Mouse (Mus musculus) heart, postnatal 14 days (tissue): ENCODE data around the gene Ppp1r9b. TPM values are rescaled to one million over a fixed set of nuclear protein-coding genes. Genes with fewer than 3 reads are reported as not detected.

Source experiments
- DNase-seq, 2 experiments: peaks; one replicate each; pipeline ENCODE4 v3.0.0; 2021 to 2022
- intact Hi-C: fragments of 180-260 bp; cut with DNase I; formaldehyde crosslinking; loops from one replicate; pipeline ENCODE4 v1.15.1; 2025
- total RNA-seq, 2 experiments: library from RNA; stranded (reverse); gene quantifications; 2 replicates each; pipeline ENCODE4 v1.2.3; 2021

The Ppp1r9b gene
- total RNA-seq, 2 experiments from 2014 or later = 50.5 to 52.1 TPM

- intact Hi-C loops = no loop called here
- DNase-seq = no peak
Observed at GRCm38 (mm10) chr11:94994947-94995772, 4.3 kb downstream of the Ppp1r9b start.

- no peak for DNase-seq
- intact Hi-C loops = no loop called here
Observed at GRCm38 (mm10) chr11:94996101-94996500, 5.3 kb downstream of the Ppp1r9b start.

GRCm38 (mm10) chr11:94996984-94997383, 6.1 kb downstream of the Ppp1r9b start:
- DNase-seq = no peak
- intact Hi-C loops = no loop called here

GRCm38 (mm10) chr11:94997596-94997995, 6.8 kb downstream of the Ppp1r9b start:
- DNase-seq = no peak

GRCm38 (mm10) chr11:94998041-94998531, 7.3 kb downstream of the Ppp1r9b start:
- intact Hi-C loops = no loop called here
- peak in 1 of 2 experiments; percentile 32 for DNase-seq

More at GRCm38 (mm10) chr11:94997596-94997995, 6.8 kb downstream of the Ppp1r9b start:
- intact Hi-C loops = no loop called here

- no peak for DNase-seq
- intact Hi-C loops = loop anchor here (2.0 kb wide), 1 partner anchor 61 kb away; no protein-coding TSS in a partner anchor
Observed at GRCm38 (mm10) chr11:95000128-95000527, 9.3 kb downstream of the Ppp1r9b start.

- intact Hi-C loops = loop anchor here (2.0 kb wide), 1 partner anchor 62 kb away; no protein-coding TSS in a partner anchor
- peak in 1 of 2 experiments; percentile 56 for DNase-seq
Observed at GRCm38 (mm10) chr11:95000548-95000947, 9.7 kb downstream of the Ppp1r9b start.

GRCm38 (mm10) chr11:95001058-95001457, 10.2 kb downstream of the Ppp1r9b start:
- intact Hi-C loops = loop anchor here (1.0 to 2.0 kb wide), 2 partner anchors 22 to 62 kb away; no protein-coding TSS in a partner anchor
- peak; percentile 64 to 75 for DNase-seq

GRCm38 (mm10) chr11:95001584-95002347, 10.9 kb downstream of the Ppp1r9b start:
- intact Hi-C loops = loop anchor here (1.0 to 2.0 kb wide), 2 partner anchors 22 to 63 kb away; no protein-coding TSS in a partner anchor
- no peak for DNase-seq

- no peak for DNase-seq
- intact Hi-C loops = no loop called here
Observed at GRCm38 (mm10) chr11:95002705-95003104, 11.9 kb downstream of the Ppp1r9b start.

- peak in 1 of 2 experiments; percentile 55 for DNase-seq
Observed at GRCm38 (mm10) chr11:95004136-95004936, 13.5 kb downstream of the Ppp1r9b start.

GRCm38 (mm10) chr11:95004937-95005198, 14.0 kb downstream of the Ppp1r9b start:
- intact Hi-C loops = no loop called here
- DNase-seq = no peak

More at GRCm38 (mm10) chr11:95004136-95004936, 13.5 kb downstream of the Ppp1r9b start:
- intact Hi-C loops = no loop called here

- intact Hi-C loops = no loop called here
- DNase-seq = no peak
Observed at GRCm38 (mm10) chr11:95006038-95006437, 15.2 kb downstream of the Ppp1r9b start.

GRCm38 (mm10) chr11:95006525-95007219, 15.8 kb downstream of the Ppp1r9b start:
- intact Hi-C loops = no loop called here
- DNase-seq = peak; percentile 81 to 83

- no peak for DNase-seq
Observed at GRCm38 (mm10) chr11:95007418-95007817, 16.6 kb downstream of the Ppp1r9b start.

GRCm38 (mm10) chr11:95008661-95009628, 18.1 kb downstream of the Ppp1r9b start:
- DNase-seq = no peak
- intact Hi-C loops = no loop called here

More at GRCm38 (mm10) chr11:95007418-95007817, 16.6 kb downstream of the Ppp1r9b start:
- intact Hi-C loops = no loop called here

GRCm38 (mm10) chr11:95009629-95010014, 18.8 kb downstream of the Ppp1r9b start, which contains the start of gene Samd14:
Samd14 (plus strand) TSS chr11:95009879.
- intact Hi-C loops = no loop called here
- peak; percentile 65 to 74 for DNase-seq

- no peak for DNase-seq
- intact Hi-C loops = no loop called here
Observed at GRCm38 (mm10) chr11:95010141-95010739, 19.4 kb downstream of the Ppp1r9b start.
